Mouse (Mus musculus) frontal cortex, adult (tissue): ENCODE data around the gene Nav2.

Source experiments
- ATAC-seq: cut with Nextera tagmentation; 2 replicates; pipeline ENCODE4 v1.9.2; 2017; ENCODE audit warnings: mild to moderate bottlenecking, moderate library complexity, mixed read lengths; ENCODE audit not compliant: low TSS enrichment

Gene Nav2

GRCm38 (mm10) chr7:48888751-48889150 lies 19.8 kb upstream of the Nav2 start:
- ATAC-seq, result no peak

GRCm38 (mm10) chr7:48891029-48891428 lies 17.5 kb upstream of the Nav2 start:
- ATAC-seq, result no peak

DNA sequence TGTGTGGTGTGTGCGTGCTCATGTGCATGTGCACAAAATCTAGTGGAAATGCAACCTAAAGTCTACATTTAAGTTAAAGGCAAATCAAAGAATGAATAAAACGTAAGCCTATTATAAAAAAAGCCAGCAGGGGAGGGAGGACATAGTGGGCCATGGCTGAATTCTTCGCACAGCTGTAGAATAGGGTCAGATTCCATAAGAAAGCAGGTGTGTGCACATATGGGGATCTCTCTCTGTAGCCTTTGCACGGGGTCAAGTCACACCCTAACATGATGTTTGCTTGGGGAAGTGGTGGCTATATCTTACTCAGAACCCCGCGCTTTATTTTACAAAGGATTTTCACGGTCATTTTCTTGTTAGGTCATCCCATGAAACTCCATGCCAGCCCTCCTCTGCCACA lies 15.4 kb upstream of the Nav2 start:
- ATAC-seq, result no peak

- ATAC-seq, result 0 out of 2 replicates have a peak, but pooled peaks have one; percentile 38
These were observed 14.4 kb upstream of the Nav2 start for GRCm38 (mm10) chr7:48894152-48894551.

GRCm38 (mm10) chr7:48894763-48895162 lies 13.8 kb upstream of the Nav2 start:
- ATAC-seq, result peak; percentile 64

DNA sequence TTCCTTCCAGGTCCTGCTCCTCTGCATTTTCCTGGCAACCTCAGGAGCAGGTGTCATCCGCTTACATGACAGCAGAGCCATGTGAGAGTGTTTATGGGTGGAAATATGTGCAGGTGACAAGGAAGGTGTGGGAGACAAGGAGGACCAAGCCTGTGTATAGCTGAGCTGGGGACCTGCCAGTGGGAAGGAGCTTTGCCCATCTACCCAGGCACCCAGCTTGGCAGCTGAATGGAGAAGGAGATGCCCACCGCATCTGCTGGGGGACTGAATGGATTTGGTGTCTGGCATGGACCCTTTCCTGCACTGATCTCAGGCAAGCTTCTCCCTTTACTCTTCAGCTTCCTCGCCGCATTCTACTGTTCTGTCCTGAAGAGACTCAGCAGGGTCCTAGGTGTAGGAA lies 13.0 kb upstream of the Nav2 start:
- no peak; the same call in 1 of the 2 replicates for ATAC-seq

GRCm38 (mm10) chr7:48896051-48896450 lies 12.5 kb upstream of the Nav2 start:
- no peak for ATAC-seq

DNA sequence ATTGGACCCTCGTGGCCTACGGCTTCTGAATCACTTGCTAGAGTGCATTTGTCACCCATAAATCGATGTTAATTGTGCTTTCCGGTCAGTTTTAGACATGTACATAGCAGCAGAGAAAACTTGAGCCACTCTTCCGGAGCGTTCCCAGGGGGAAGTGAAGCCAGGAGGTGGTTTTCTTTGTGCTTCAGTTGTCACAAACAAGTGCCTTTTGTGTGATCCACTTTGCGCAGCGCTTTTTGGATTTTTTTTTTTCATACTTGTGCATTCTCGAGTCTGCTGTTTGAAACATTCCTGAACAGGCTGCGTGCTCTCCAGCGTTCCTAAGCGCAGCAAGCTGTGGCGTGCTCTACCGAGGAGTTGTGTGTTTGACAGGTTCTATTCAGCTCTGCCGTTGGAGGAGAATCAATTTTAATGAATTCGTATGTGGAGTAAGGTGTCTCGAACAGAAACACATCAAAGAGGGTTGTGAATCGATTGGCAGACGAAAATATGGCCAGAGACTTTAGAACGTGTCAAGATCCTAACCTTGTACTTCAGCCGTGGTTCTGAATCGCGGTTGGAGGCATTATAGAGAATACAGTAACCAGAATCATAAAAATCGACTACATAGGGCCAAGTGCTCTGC lies 10.9 kb upstream of the Nav2 start:
- ATAC-seq, result no peak

DNA sequence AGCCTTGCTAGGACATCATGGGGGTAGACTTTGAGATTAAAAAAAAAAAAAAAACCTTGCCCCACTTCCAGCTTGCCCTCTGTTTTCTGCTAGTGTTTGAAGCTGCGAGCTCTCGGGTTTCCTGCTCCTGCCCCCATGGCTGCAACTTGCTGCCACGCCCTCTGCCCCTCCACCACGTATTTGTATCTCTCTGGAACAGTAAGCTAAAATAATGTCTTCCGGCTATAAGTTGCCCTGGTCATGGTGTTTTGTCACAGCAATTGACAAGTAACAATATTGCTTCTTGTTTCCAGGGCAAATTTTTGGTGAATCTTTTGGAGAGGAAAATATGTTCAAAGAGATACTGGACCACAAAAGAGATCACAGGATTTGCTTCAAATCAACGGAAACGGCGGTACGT lies 10.1 kb upstream of the Nav2 start:
- no peak for ATAC-seq

GRCm38 (mm10) chr7:48900408-48901167 lies 7.9 kb upstream of the Nav2 start:
- ATAC-seq, result no peak

- ATAC-seq, result no peak
These were observed 6.1 kb upstream of the Nav2 start for GRCm38 (mm10) chr7:48902454-48902853.

GRCm38 (mm10) chr7:48909342-48909671 lies 791 bp downstream of the Nav2 start:
- ATAC-seq, result no peak

- ATAC-seq, result no peak
These were observed 1.8 kb downstream of the Nav2 start for GRCm38 (mm10) chr7:48910282-48910681.

GRCm38 (mm10) chr7:48911146-48911545 lies 2.6 kb downstream of the Nav2 start:
- no peak for ATAC-seq

GRCm38 (mm10) chr7:48914630-48915506 lies 6.4 kb downstream of the Nav2 start:
- ATAC-seq, result no peak

GRCm38 (mm10) chr7:48917463-48917862 lies 8.9 kb downstream of the Nav2 start:
- ATAC-seq, result no peak

DNA sequence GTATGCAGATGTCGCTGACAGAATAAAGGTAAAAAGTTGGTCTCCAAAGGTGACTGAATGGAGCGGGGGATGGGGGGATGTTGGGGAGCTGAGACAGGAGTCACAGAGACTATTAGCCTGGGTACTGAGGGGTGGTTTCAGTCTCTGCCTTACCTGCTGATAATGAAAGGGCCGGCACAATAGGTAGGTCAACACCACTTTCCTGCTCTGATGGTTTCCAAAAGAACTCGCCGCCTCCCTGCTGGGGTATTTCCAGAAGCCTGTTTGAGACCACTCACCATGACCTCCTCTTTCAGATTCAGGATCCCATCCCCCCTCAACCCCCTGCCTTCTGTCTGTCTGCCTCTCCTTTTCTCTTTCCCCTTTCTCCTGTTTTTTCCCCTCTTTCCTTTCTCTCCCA lies 9.5 kb downstream of the Nav2 start:
- ATAC-seq, result no peak

DNA sequence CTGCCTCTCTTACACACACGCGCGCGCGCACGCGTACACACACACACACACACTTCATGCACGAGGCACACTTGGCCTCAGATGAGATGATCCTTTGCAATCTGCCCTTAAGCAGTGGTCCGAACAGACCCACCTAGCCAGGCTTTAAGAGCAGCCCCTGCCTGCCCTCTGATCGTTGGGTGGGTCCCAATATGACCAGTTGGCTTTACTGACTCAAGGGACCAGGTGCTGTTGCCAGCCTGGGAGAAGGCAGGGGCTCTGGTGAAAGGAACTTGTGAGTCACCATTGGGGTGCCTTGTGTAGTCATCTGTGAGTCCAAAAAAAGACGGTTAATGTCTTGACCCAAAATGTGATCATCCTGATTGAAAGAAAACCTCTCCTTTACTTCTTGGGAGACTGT lies 9.9 kb downstream of the Nav2 start:
- no peak for ATAC-seq

DNA sequence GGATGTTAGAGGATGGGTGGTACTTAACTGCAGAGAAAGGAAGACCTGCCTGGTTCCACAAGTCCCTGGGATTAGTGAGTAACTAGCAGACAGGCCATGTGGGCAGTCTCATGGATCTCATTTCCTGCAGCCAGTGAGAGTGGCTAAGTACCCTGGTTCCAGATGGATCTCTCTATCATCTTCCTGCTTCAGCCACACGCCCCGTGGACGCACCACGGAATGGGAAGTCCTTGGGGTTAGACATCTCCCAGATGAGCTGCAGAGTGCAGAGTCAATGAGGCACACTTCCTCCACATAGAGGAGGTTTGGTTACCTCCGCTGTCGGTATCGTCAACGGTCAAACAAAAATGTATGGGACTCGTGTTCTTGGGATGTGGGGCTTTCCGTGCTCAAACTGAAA lies 15.1 kb downstream of the Nav2 start:
- no peak for ATAC-seq

DNA sequence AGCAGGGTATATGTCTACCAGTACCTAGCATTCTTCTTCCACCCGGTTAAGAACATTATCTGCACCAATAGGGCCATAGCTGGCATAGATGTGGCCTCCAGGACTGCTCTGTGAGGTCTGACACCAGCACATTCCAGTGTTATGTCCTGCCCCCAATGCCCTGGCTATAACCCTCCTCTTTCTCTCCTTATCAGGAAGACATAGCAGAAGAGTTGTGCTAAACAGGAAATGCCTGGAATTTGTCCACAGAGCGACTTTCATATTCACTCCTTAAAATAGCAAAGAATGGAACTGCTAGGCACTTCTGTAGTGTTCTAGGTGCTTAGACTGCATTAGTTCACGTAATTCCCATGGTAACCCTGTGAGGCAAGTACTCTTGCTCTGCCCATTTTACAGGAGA lies 16.7 kb downstream of the Nav2 start:
- ATAC-seq, result no peak

DNA sequence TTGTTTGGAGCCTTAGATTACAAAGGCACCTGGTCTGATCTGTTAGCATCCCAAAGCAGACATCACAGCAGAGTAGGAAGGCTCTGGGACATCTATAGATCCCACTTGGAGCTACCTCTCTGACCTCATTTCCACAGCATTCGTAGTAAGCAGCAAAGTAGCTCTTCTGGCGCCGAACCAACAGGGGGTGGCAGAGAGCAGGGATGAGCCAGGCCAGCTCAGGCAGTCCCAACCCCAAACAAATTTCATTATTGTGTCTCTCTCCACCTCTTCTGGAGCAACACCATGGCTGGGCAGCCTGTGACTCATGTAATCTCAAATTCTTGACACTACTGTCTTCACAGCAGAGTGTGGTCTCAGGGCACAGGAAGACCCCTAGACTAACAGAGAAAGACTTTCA lies 19.8 kb downstream of the Nav2 start:
- peak; percentile 55; the same call in 1 of the 2 replicates for ATAC-seq

DNA sequence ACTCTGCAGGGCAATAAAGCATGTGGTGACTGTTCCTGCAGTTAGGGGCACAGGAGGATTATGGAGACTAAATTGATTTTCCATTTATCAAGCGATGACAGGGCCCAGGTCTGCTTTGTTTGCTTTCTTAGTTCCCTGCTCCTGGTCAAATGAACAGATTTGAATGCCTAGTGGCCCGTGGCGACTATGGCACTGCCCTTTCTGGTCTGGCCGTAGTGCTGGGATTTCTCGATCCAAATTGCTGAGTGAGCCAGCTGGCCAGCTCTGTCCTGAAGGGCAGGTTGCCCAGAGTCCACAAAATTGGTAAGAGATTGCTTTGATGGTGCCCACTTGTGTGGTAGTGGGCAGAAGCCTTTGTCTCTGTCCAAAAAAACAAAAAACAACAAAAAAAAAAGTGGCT lies 21.9 kb downstream of the Nav2 start:
- ATAC-seq, result no peak

GRCm38 (mm10) chr7:48932138-48932537 lies 23.6 kb downstream of the Nav2 start:
- no peak for ATAC-seq
